Mouse (Mus musculus) adrenal gland, adult 18-20 months (tissue): ENCODE measurements around the gene Cyp2j7. TPM values are rescaled to one million over a fixed set of nuclear protein-coding genes. Genes with fewer than 3 reads are reported as not detected.
A peak's percentile ranks its signal among the peaks of the same experiment; 100 is the strongest.
"Not testable (repeated sequence)": the region's sequence is repeated elsewhere in the genome, so short reads cannot be mapped to it uniquely, and the experiment has no call there.

Source experiments
- DNase-seq, 2 experiments: peaks; one replicate each; pipeline ENCODE4 v3.0.0; 2021 to 2022; ENCODE audit warnings: low spot score in 2 of 2
- long read RNA-seq, 2 experiments: library from polyadenylated mRNA; stranded (forward); transcript quantifications; one replicate each; pipeline ENCODE4 v2.0.0; 2021
- total RNA-seq, 2 experiments: library from RNA; stranded (reverse); gene quantifications; 1 replicate in 1 of 2; 2 replicates in 1 of 2; pipeline ENCODE4 v1.2.3; 2021

Cyp2j7 gene
- total RNA-seq = not detected
- long read RNA-seq, experiment 1 = 0 reads
- long read RNA-seq, experiment 2 = 0 reads

- DNase-seq = no peak
Observed at GRCm38 (mm10) chr4:96236559-96236958, at the start of gene Cyp2j7. Gene Cyp2j7 (minus strand): TSS chr4:96236659.

DNA sequence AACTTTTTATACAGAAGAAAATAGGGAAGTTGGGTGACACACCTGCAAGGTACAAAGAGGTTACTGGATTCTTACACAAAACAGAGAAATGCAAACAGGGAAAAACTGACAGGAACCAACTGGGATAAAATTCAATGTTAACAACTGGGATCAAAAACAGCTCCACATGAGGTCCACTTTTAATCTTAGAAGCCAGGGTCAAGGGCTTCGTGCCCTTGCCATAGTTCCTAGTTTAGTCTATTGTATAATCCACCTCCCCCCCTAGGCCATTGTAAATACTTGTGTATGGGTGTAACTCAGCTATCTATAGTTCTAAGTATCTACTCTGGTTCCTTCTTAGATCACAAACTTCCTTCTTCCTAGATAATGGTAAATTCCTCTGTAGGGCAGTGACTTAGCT lies 40.4 kb upstream of the Cyp2j7 start:
- DNase-seq = not testable (repeated sequence)

GRCm38 (mm10) chr4:96273907-96274306 lies 37.4 kb upstream of the Cyp2j7 start:
- peak; percentile 15 to 25 for DNase-seq

- DNase-seq = no peak
Observed at GRCm38 (mm10) chr4:96196701-96197100, 39.8 kb downstream of the Cyp2j7 start.

- DNase-seq = not testable (repeated sequence)
Observed at GRCm38 (mm10) chr4:96189321-96189720, 47.1 kb downstream of the Cyp2j7 start.

DNA sequence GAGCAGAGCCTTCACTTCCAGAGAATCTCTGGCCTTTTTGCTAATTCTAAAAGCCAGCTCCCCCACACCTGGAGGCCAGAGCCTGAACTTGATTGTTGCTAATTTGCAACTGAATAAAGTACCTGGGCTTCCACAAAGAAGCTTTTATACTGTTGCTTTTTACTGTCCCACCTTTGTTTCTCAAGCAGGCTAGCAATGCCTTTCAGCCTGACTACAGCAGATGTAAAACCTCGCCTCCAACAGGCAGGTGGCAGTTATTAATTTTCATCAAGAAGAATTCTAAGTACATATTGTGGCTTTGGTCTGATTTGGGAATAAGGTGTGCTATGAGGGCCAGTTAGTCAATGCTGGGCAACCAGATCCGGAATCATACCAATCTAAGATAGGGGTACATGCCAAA lies 47.8 kb downstream of the Cyp2j7 start:
- not testable (repeated sequence) for DNase-seq

- DNase-seq = not testable (repeated sequence)
Observed at GRCm38 (mm10) chr4:96188146-96188545, 48.3 kb downstream of the Cyp2j7 start.

DNA sequence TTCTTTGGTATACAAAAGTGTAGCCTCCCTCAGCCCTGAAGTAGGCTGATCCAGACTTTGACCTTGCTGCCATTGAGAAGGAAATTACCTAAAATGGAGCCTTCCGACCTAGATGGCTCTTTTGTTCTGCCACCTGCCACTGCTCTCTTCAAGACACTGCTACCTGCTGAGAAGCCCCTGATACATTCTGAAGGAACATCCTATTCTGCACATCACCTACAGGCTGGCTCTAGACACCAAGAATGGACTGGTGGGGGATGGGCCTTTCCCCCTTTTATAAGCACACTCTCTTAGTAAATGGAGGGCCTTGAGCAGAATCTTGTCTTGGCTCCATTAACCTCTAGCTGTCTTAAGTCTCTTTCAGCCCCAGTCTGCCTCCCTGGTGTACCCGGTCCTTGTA lies 51.7 kb downstream of the Cyp2j7 start:
- DNase-seq = not testable (repeated sequence)

DNA sequence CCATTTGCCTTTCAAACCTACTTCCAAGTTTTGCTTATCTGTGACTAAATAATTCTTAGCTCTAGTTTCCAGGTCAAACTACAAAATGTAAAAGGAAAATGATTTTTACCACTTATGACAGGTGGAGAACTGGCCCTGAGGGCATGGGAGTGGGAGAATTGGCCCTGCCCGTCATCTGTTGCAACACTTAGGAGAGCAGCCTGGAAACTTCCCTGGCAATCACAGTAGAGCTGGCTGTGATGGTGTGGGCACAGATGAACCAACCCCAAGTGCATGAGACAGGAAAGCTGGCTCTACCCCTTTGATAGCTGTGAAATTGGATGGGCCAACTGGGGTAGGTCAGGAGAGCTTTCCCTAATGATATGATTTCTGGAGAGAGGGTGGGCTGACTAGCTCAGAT lies 73.6 kb downstream of the Cyp2j7 start:
- DNase-seq = no peak

- no peak for DNase-seq
Observed at GRCm38 (mm10) chr4:96161575-96161974, 74.9 kb downstream of the Cyp2j7 start.

Other genes starting within 250 kb of the Cyp2j7 start
- gene Cyp2j13, start 159.1 kb downstream of the Cyp2j7 start, total RNA-seq = not detected
- gene Cyp2j12, start 95.5 kb downstream of the Cyp2j7 start, total RNA-seq = under 1 TPM; 0.51 to 0.53 TPM
- gene Cyp2j11, start 112.0 kb upstream of the Cyp2j7 start, total RNA-seq = not detected